Mouse (Mus musculus): ENCODE data around the gene 4930503B20Rik.

4930503B20Rik gene

DNA sequence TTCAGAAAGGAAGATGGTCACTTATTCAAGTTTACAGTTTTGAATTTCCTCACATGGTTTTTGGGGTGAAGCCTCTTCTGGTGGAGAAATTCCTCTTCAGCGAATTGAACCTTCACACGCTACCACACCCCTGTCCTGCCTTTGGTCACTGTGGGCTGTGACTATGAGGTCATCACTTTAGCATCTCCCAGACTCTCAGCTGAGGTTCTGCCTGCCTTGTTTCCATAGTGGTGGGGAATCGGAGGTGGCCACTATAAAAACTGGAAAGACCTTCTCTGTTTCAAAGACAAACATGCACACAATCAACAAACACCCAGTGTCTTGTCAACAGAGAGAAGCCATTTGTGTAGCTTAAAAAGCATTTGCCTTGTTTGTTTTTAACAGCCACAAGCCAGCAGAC is at the start of gene 4930503B20Rik:
TSS of gene 4930503B20Rik (minus strand) at position 101 of the 400 bp plus-strand sequence.
- DNase-seq (ENCODE audit: low spot score in 2 of 2), result no peak

DNA sequence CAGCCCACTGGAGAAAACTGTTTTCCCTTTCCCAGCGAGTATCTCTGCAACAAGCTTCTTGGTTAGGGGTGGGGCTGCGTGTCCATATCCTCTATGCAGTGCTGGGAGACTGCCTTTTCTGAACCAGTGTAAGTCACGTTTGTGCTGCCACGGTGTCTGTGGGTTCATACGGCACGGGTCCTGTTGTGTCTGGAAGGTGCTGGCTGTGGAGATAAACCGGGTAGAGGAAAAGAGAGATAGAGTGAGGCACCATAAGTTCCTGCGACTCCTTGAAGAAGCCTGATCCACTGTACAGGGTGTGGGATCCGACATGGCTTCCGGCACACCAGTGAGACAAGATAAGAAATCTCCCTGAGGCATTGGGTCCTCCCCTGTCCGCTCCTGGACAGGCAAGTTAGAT is 48.9 kb upstream of the 4930503B20Rik start:
- no peak for DNase-seq (ENCODE audit: low spot score in 2 of 2)

DNA sequence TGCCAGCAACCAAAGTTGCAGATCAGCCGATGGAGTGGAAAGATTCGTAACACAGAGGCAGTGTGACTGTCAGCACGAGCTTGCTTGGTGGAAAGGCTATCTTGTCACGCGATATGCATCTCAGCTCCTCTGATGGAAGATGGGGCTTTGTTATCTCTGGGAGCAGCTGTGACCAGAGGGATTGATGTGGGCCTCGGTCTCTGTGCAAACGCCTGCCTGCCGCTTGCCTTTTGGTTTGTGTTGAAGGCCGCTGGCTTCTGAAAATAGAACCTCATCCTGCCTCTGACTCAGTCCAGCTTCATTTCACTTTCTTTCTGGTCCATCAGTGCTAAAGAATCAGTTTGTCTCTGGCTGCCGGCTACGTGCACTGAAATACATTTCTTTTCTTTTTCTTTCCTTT is 47.9 kb upstream of the 4930503B20Rik start:
- DNase-seq (ENCODE audit: low spot score in 2 of 2), result no peak

GRCm38 (mm10) chr3:146692547-146692946 is 41.4 kb upstream of the 4930503B20Rik start:
- DNase-seq (ENCODE audit: low spot score in 2 of 2), result no peak

DNA sequence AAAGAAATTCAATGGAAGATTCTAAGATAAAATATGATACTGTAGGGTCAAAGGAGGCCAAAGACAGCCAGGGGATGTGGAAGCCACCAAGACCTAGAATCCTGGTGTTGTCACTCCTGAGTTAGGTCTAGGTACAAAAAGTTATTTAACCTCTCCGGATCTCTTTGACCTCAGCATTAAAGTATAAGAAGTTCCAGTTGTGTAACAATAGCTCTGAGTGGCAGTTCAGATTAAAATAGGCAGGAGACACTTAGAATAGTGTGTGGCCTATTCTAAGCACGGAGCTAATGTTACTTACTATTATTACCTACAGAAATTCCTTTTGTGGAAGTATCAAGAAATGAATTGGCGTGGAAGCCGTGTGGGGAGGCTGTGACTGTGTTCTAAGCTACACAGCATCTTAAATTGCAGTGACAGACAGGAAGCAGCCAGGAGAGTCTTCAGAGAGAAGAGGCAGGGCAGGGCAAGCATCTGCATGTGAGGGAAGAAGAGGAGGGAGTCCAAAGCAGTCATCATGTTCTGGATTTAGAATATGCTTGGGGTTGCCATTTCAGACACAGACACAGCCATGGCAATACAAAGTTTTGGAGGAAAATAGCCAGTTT is 36.1 kb upstream of the 4930503B20Rik start:
- DNase-seq (ENCODE audit: low spot score in 2 of 2), result no peak

- DNase-seq (ENCODE audit: low spot score in 2 of 2), result no peak
These were observed 35.3 kb upstream of the 4930503B20Rik start for GRCm38 (mm10) chr3:146686428-146686827.

DNA sequence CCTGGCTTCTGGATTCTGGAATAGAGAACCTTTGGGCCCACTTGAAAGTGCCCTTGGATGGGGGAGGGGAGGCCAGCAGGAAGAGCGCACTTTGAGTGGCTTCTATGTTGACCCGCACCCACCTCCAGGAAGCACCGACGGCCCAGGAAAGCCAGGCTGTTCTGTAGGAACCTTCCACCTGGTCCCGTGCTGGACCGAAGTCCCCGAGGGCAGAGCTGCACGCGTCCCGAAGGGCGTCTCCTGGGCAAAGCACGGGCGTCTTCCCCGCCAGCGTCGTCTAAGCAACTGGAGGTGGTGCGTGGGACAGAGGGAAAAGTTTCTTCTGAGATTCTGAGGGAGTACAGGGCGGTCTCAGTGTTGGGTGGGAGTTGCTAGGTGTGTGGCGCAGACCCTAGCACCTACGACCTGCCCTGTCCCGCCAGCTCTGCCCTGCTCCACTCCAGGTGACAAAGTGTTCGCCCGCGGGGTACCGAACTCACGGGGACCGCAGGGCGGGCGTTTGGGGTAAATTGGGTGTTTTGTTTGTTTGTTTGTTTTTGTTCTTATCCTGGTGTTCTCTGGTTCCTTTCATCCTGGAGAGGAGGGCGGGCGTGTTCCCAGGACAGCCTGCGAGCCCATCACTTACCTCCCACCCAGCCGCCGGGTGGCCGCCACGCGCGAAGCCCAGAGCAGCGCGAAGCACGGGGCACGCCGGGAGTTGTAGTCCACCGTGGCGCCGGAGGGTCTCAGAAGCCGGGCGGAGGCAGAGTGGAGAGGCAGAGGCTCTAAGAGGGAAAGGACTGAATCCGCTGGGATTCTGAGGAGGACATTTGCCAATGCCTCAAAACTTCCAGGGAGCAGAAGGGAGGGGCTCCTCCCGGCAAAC is 33.9 kb upstream of the 4930503B20Rik start, which contains the start of gene Samd13:
TSS of gene Samd13 (minus strand) at position 782 of the 865 bp plus-strand sequence.
- peak; percentile 83 for DNase-seq (ENCODE audit: low spot score in 2 of 2)

- DNase-seq (ENCODE audit: low spot score in 2 of 2), result no peak
These were observed 32.0 kb upstream of the 4930503B20Rik start for GRCm38 (mm10) chr3:146683095-146683494.

DNA sequence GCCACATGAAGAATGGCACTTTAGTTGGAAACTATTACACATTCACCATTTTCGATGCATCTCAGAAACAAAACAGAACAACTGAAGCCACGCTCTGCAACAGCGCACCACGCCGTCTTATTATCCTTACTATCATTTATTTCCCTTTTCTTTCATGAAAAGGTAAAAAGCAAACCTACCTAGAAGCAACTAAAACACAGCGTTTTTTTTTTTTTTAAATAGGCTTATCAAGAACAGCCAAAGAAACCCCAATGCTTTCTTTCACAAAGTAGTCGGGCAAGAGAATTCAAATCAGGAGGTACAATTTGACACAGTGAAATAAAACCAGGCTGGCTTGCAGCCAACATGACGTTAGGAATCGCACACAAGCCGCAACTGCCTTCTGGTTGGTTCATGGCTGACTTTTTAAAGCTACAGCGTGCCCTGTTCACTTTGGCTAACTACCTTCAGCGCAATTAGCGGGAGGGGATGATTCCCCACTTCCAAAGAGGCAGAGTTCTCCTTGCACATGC is 31.1 kb upstream of the 4930503B20Rik start:
- peak; percentile 84 to 87 for DNase-seq (ENCODE audit: low spot score in 2 of 2)

- DNase-seq (ENCODE audit: low spot score in 2 of 2), result no peak
These were observed 30.6 kb upstream of the 4930503B20Rik start for GRCm38 (mm10) chr3:146681696-146682095.

DNA sequence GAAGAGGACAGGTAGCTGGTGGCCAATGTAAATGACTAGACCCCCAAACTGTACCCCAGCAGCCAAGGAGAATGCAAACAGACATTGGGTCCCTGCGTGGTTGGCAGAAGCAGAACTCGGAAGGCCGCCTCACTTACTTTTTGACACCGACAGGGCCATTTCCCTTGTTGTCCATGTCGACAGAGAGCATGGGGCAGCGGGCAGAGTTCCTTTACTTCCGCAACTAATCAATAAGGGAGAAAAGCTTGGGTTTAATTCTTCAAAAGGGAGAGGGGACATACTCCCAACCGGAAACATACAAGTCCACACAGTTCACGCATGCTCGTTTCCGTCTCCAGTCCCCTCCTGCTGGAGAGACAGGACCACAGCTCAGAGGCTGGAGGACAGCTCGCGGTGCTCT is 29.5 kb upstream of the 4930503B20Rik start:
- DNase-seq (ENCODE audit: low spot score in 2 of 2), result peak in 1 of 2 experiments; percentile 20

DNA sequence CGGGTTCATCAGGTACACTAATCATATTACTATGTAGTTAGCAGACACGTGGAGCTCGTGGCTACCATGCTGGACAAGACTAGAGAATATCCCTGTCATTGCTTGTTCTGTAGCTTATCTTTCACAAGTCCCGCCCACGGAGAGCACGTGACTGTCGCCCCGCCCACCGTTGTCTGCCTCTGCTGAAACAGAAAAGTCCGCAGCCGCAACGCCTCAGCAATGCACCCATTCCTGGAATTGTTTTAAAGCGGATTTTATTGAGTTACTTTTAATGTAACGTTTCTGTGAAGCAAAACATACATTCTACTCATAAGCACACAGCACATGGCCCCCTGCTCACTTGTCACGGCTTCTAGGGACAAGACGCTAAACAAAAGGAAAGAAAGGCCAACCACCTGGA is 28.5 kb upstream of the 4930503B20Rik start:
- peak in 1 of 2 experiments; percentile 20 for DNase-seq (ENCODE audit: low spot score in 2 of 2)

DNA sequence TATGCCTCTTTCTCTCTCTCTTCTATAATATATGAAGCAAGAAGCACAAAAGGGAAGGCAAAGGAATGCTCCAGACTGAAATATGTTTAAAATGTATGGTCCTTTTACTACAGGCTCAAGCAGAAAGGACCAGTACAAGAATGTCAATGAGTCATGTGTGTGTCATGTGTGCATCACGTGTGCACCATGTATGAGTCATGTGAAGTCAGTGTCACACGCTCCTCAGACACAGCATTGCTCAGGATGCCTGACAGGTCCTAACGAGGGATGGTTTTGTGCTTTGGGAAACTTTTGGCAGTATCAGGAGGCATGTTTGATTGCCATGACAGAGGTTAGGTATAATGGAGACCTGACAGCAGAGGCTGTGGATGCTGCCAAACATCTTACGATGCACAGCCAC is 25.1 kb upstream of the 4930503B20Rik start:
- no peak for DNase-seq (ENCODE audit: low spot score in 2 of 2)

GRCm38 (mm10) chr3:146675101-146675500 is 24.0 kb upstream of the 4930503B20Rik start:
- no peak for DNase-seq (ENCODE audit: low spot score in 2 of 2)

DNA sequence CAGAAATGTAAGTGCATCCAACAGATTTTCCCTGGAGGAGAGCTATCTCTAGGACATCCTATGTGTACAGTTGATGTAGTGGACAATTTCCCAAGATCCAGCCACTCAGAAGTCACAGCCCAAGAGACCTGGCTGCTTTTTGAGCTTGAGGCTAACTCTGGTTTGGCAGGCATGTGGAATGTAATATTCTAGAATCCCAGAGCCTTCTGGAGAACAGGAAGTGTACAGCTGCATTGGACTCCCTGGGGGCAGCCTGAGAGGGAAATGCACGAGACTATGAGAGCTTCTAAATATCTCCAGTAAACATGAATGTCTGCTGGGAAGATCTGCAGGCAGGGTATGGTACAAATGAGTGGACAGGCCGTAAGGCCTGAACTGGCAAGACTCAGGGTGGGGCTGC is 20.0 kb upstream of the 4930503B20Rik start:
- no peak for DNase-seq (ENCODE audit: low spot score in 2 of 2)

DNA sequence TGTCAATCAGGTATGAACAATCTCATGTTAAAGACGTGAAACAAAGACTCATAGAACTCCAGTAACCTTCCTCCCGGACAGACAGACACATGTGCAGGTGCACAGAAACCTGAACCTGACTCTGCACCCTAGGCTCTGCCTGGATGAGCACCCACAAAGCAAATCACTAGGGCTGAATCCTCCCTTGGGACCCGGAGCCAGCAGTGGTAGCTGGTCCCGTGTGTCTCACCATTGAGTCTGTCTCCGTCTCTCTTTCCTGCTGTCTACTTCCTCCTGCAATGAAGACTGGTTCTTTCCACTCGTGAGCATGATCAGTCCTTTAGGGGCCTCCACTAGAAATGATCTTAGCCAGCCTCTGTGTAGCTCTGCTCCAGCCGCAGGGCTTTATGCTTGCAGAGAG is 10.8 kb upstream of the 4930503B20Rik start:
- DNase-seq (ENCODE audit: low spot score in 2 of 2), result no peak

DNA sequence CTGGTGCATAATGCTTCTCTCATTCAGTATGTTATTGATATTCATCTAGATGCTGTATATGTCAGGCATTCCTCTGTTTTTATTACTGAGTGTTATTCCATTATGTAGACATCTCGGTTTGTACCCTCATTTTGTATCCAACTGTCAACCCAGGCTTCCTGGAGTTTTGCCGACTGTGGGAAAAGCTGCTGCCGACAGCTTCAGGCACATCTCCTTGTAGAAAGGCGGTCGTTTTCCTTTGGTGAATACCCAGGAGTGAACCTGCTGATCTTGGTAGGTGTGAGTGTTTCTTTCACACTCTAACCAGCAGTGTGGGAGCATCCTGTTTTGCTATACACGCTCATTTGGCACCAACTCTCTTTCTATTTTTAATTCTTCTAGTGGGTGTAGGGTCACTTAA is 9.9 kb upstream of the 4930503B20Rik start:
- DNase-seq (ENCODE audit: low spot score in 2 of 2), result peak in 1 of 2 experiments; percentile 49

- no peak for DNase-seq (ENCODE audit: low spot score in 2 of 2)
These were observed 8.2 kb upstream of the 4930503B20Rik start for GRCm38 (mm10) chr3:146659321-146659720.

DNA sequence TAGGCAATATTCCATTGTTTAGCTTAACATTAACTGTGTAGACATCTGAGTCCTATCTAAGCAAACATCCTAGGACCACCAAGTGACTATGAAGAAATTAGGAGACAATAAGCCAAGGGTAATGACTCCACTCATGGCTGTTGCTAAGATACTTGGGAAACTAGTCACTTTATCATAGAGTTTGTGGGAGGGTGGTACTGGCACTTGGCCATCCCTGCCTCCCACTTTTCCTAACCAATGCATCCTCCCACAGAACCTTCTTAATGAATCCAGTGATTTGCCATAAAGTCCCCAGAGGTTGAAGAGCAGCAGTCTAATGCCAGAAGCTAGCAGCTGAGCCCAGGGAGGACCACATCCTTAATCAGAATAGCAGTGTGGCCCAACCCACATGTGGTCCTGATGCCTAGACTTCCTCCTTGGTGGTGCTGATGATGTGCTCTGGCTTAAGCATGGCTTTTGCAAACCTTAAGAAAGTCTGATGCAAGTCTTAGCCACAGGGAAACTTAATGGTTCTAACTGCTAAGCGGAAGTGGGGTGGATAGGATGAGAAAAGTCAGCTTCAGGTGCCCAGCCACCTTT is 7.0 kb upstream of the 4930503B20Rik start:
- no peak for DNase-seq (ENCODE audit: low spot score in 2 of 2)

- no peak for DNase-seq (ENCODE audit: low spot score in 2 of 2)
These were observed 6.3 kb upstream of the 4930503B20Rik start for GRCm38 (mm10) chr3:146657433-146657832.

DNA sequence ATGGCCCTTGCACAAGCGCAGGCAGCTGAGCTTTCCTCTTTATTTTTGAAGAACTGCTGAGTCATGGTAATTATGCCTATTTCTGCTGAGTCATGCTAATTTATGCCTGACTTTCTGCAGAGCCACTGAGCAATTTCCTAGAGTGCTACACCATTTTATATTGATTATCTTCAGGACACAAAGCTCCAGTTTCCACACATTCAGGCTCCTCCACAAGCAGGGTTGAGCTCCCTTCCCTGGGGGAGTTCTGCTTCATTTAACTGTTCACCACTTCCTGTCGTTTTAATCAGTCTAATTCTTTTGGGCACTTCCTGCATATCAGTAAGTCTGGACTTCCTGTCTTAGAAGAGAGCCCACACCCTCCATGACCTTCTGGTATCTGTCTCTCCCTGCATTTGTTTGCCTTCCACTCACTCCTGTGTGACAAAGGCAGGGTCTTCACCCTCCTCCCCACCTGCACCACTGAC is 4.0 kb upstream of the 4930503B20Rik start:
- no peak for DNase-seq (ENCODE audit: low spot score in 2 of 2)

GRCm38 (mm10) chr3:146653692-146654091 is 2.6 kb upstream of the 4930503B20Rik start:
- DNase-seq (ENCODE audit: low spot score in 2 of 2), result no peak

Data from right cerebral cortex, postnatal 10 days (tissue).